Mouse (Mus musculus): Measurements from ENCODE around the gene Yy2. TPM values are rescaled to one million over a fixed set of nuclear protein-coding genes. Genes with fewer than 3 reads are reported as not detected.

Gene Yy2
- polyA plus RNA-seq, 1 experiment = not detected

GRCm38 (mm10) chrX:157595927-157596326 lies 27.1 kb upstream of the Yy2 start:
- DNase-seq (ENCODE audit: low read depth in 1 of 2, low spot score in 2 of 2) = no peak
- Histone ChIP-seq H3K4me1 (ENCODE audit: control insufficient read depth, insufficient read depth, insufficient read length) (peaks cover 2% of the 10 kb centered on the region; the same call in 1 of the 2 replicates), H3K36me3 (ENCODE audit: control insufficient read depth, insufficient read depth, low read length) (no peaks in the 10 kb centered on the region), H3K27me3 (ENCODE audit: control insufficient read depth, insufficient read depth, low read length) (no peaks in the 10 kb centered on the region), H3K27ac (ENCODE audit: insufficient read depth, low read length) (no peak overlapping the region), H3K4me3 (ENCODE audit: extremely low read depth, insufficient read depth, insufficient read length) (no peak overlapping the region)
- TF ChIP-seq POLR2A (IDR thresholded peaks at IDR 0.05; ENCODE audit: low read depth, low read length) = no peak
- TF ChIP-seq CTCF (IDR thresholded peaks at IDR 0.05; ENCODE audit: extremely low read depth, insufficient read depth, insufficient read length, insufficient replicate concordance) = no peak
- 60% methylated on average over 6 of the region's 6 CpGs for whole genome bisulfite sequencing

- 67% methylated on average over 2 of the region's 2 CpGs for WGBS
Measured at GRCm38 (mm10) chrX:157594606-157595005, 25.8 kb upstream of the Yy2 start.

GRCm38 (mm10) chrX:157587001-157587400 lies 18.2 kb upstream of the Yy2 start:
- Histone ChIP-seq H3K4me1 (ENCODE audit: control insufficient read depth, insufficient read depth, insufficient read length) (no peaks in the 10 kb centered on the region), H3K27ac (ENCODE audit: insufficient read depth, low read length) (no peak overlapping the region), H3K4me3 (ENCODE audit: extremely low read depth, insufficient read depth, insufficient read length) (no peak overlapping the region), H3K36me3 (ENCODE audit: control insufficient read depth, insufficient read depth, low read length) (no peaks in the 10 kb centered on the region), H3K27me3 (ENCODE audit: control insufficient read depth, insufficient read depth, low read length) (no peaks in the 10 kb centered on the region)
- TF ChIP-seq CTCF (IDR thresholded peaks at IDR 0.05; ENCODE audit: extremely low read depth, insufficient read depth, insufficient read length, insufficient replicate concordance) = no peak
- TF ChIP-seq POLR2A (IDR thresholded peaks at IDR 0.05; ENCODE audit: low read depth, low read length) = no peak
- 85% methylated on average over 5 of the region's 5 CpGs for WGBS
- DNase-seq (ENCODE audit: low read depth in 1 of 2, low spot score in 2 of 2) = no peak

More at GRCm38 (mm10) chrX:157594606-157595005, 25.8 kb upstream of the Yy2 start:
- Histone ChIP-seq H3K27ac (ENCODE audit: insufficient read depth, low read length) (no peak overlapping the region), H3K4me1 (ENCODE audit: control insufficient read depth, insufficient read depth, insufficient read length) (peaks cover 2% of the 10 kb centered on the region; the same call in 1 of the 2 replicates), H3K4me3 (ENCODE audit: extremely low read depth, insufficient read depth, insufficient read length) (no peak overlapping the region), H3K36me3 (ENCODE audit: control insufficient read depth, insufficient read depth, low read length) (no peaks in the 10 kb centered on the region), H3K27me3 (ENCODE audit: control insufficient read depth, insufficient read depth, low read length) (no peaks in the 10 kb centered on the region)
- no peak for TF ChIP-seq POLR2A (IDR thresholded peaks at IDR 0.05; ENCODE audit: low read depth, low read length)
- DNase-seq (ENCODE audit: low read depth in 1 of 2, low spot score in 2 of 2) = no peak

GRCm38 (mm10) chrX:157586397-157586796 lies 17.6 kb upstream of the Yy2 start:
- H3K36me3 ChIP-seq (ENCODE audit: control insufficient read depth, insufficient read depth, low read length) = no peaks in the 10 kb centered on the region
- no peak for DNase-seq (ENCODE audit: low read depth in 1 of 2, low spot score in 2 of 2)

GRCm38 (mm10) chrX:157579108-157579614 lies 10.4 kb upstream of the Yy2 start:
- DNase-seq (ENCODE audit: low read depth in 1 of 2, low spot score in 2 of 2) = no peak
- no peaks in the 10 kb centered on the region for H3K4me1 ChIP-seq (ENCODE audit: control insufficient read depth, insufficient read depth, insufficient read length)
- no peaks in the 10 kb centered on the region for H3K27me3 ChIP-seq (ENCODE audit: control insufficient read depth, insufficient read depth, low read length)
- H3K27ac ChIP-seq (ENCODE audit: insufficient read depth, low read length) = no peak overlapping the region
- no peak overlapping the region for H3K4me3 ChIP-seq (ENCODE audit: extremely low read depth, insufficient read depth, insufficient read length)
- TF ChIP-seq CTCF (IDR thresholded peaks at IDR 0.05; ENCODE audit: extremely low read depth, insufficient read depth, insufficient read length, insufficient replicate concordance) = no peak
- TF ChIP-seq POLR2A (IDR thresholded peaks at IDR 0.05; ENCODE audit: low read depth, low read length) = no peak
- H3K36me3 ChIP-seq (ENCODE audit: control insufficient read depth, insufficient read depth, low read length) = no peaks in the 10 kb centered on the region; the same call in 1 of the 2 replicates
- WGBS = 78% methylated on average over 6 of the region's 6 CpGs

More at GRCm38 (mm10) chrX:157586397-157586796, 17.6 kb upstream of the Yy2 start:
- no peak overlapping the region for H3K4me3 ChIP-seq (ENCODE audit: extremely low read depth, insufficient read depth, insufficient read length)
- no peaks in the 10 kb centered on the region for H3K27me3 ChIP-seq (ENCODE audit: control insufficient read depth, insufficient read depth, low read length)
- no peaks in the 10 kb centered on the region for H3K4me1 ChIP-seq (ENCODE audit: control insufficient read depth, insufficient read depth, insufficient read length)
- no peak overlapping the region for H3K27ac ChIP-seq (ENCODE audit: insufficient read depth, low read length)
- TF ChIP-seq CTCF (IDR thresholded peaks at IDR 0.05; ENCODE audit: extremely low read depth, insufficient read depth, insufficient read length, insufficient replicate concordance) (no peak), POLR2A (IDR thresholded peaks at IDR 0.05; ENCODE audit: low read depth, low read length) (no peak)

GRCm38 (mm10) chrX:157574683-157575082 lies 5.9 kb upstream of the Yy2 start:
- TF ChIP-seq CTCF (IDR thresholded peaks at IDR 0.05; ENCODE audit: extremely low read depth, insufficient read depth, insufficient read length, insufficient replicate concordance) (no peak), POLR2A (IDR thresholded peaks at IDR 0.05; ENCODE audit: low read depth, low read length) (no peak)
- DNase-seq (ENCODE audit: low read depth in 1 of 2, low spot score in 2 of 2) = no peak
- Histone ChIP-seq H3K4me1 (ENCODE audit: control insufficient read depth, insufficient read depth, insufficient read length) (no peaks in the 10 kb centered on the region), H3K4me3 (ENCODE audit: extremely low read depth, insufficient read depth, insufficient read length) (no peak overlapping the region), H3K27me3 (ENCODE audit: control insufficient read depth, insufficient read depth, low read length) (no peaks in the 10 kb centered on the region), H3K27ac (ENCODE audit: insufficient read depth, low read length) (no peak overlapping the region), H3K36me3 (ENCODE audit: control insufficient read depth, insufficient read depth, low read length) (peaks cover 1% of the 10 kb centered on the region; the same call in 1 of the 2 replicates)
- WGBS = 85% methylated on average over 2 of the region's 2 CpGs

- Histone ChIP-seq H3K27me3 (ENCODE audit: control insufficient read depth, insufficient read depth, low read length) (no peaks in the 10 kb centered on the region), H3K36me3 (ENCODE audit: control insufficient read depth, insufficient read depth, low read length) (peaks cover 6% of the 10 kb centered on the region; the same call in 1 of the 2 replicates), H3K27ac (ENCODE audit: insufficient read depth, low read length) (no peak overlapping the region), H3K4me1 (ENCODE audit: control insufficient read depth, insufficient read depth, insufficient read length) (no peaks in the 10 kb centered on the region), H3K4me3 (ENCODE audit: extremely low read depth, insufficient read depth, insufficient read length) (no peak overlapping the region)
- no peak for TF ChIP-seq POLR2A (IDR thresholded peaks at IDR 0.05; ENCODE audit: low read depth, low read length)
- TF ChIP-seq CTCF (IDR thresholded peaks at IDR 0.05; ENCODE audit: extremely low read depth, insufficient read depth, insufficient read length, insufficient replicate concordance) = peak; percentile 21; the same call in 1 of the 2 replicates
- peak in 1 of 2 experiments; percentile 9 for DNase-seq (ENCODE audit: low read depth in 1 of 2, low spot score in 2 of 2)
- WGBS = 78% methylated on average over 10 of the region's 10 CpGs
Measured at GRCm38 (mm10) chrX:157563794-157564193, 5.0 kb downstream of the Yy2 start.
